Mouse (Mus musculus): ENCODE measurements around the gene Uchl1.

GRCm38 (mm10) chr5:66733556-66733955 lies 57.7 kb downstream of the Uchl1 start:
- TF ChIP-seq CTCF (IDR thresholded peaks at IDR 0.05; ENCODE audit: insufficient read depth, low read length) (no peak), POLR2A (IDR thresholded peaks at IDR 0.05; ENCODE audit: borderline replicate concordance, extremely low read depth, low read depth, low read length) (no peak)

All from lung, adult 2 months (tissue).